Mouse (Mus musculus): ENCODE results near the gene Foxl2. TPM values are rescaled to one million over a fixed set of nuclear protein-coding genes. Genes with fewer than 3 reads are reported as not detected.

Foxl2 gene
- polyA plus RNA-seq, 1 experiment, result 0.32 TPM

GRCm38 (mm10) chr9:98979431-98980416 lies 24.6 kb downstream of the Foxl2 start:
- peak; percentile 62 for TF ChIP-seq POLR2A (IDR thresholded peaks at IDR 0.05; ENCODE audit: low read depth, low read length)
- TF ChIP-seq CTCF (IDR thresholded peaks at IDR 0.05; ENCODE audit: borderline replicate concordance, insufficient read depth, low read length), result peak; percentile 95
- Histone ChIP-seq H3K27ac (ENCODE audit: insufficient read depth, low read length) (no peak overlapping the region), H3K4me3 (ENCODE audit: insufficient read depth, low read length) (peak overlapping the region; percentile 37; the same call in 1 of the 2 replicates)

GRCm38 (mm10) chr9:98985800-98986475 lies 30.9 kb downstream of the Foxl2 start, which contains the start of gene Faim:
TSS of gene Faim (plus strand) at chr9:98986373.
- TF ChIP-seq POLR2A (IDR thresholded peaks at IDR 0.05; ENCODE audit: low read depth, low read length), result peak; percentile 98
- TF ChIP-seq CTCF (IDR thresholded peaks at IDR 0.05; ENCODE audit: borderline replicate concordance, insufficient read depth, low read length), result 0 out of 2 replicates have a peak, but pooled peaks have one; percentile 7
- Histone ChIP-seq H3K4me3 (ENCODE audit: insufficient read depth, low read length) (peak within 1 kb of the TSS; percentile 98), H3K27ac (ENCODE audit: insufficient read depth, low read length) (no peak within 1 kb of the TSS), H3K4me1 (ENCODE audit: control insufficient read depth, insufficient read depth, low read length) (peaks cover 3% of the 10 kb centered on the region)

More at GRCm38 (mm10) chr9:98979431-98980416, 24.6 kb downstream of the Foxl2 start:
- H3K4me1 ChIP-seq (ENCODE audit: control insufficient read depth, insufficient read depth, low read length), result no peaks in the 10 kb centered on the region

- Histone ChIP-seq H3K4me1 (ENCODE audit: control insufficient read depth, insufficient read depth, low read length) (peaks cover 3% of the 10 kb centered on the region), H3K27ac (ENCODE audit: insufficient read depth, low read length) (no peak overlapping the region), H3K4me3 (ENCODE audit: insufficient read depth, low read length) (peak overlapping the region; percentile 98)
- TF ChIP-seq CTCF (IDR thresholded peaks at IDR 0.05; ENCODE audit: borderline replicate concordance, insufficient read depth, low read length), result no peak
- TF ChIP-seq POLR2A (IDR thresholded peaks at IDR 0.05; ENCODE audit: low read depth, low read length), result no peak; the same call in 1 of the 2 replicates
Observed at GRCm38 (mm10) chr9:98986476-98987096, 31.5 kb downstream of the Foxl2 start.

GRCm38 (mm10) chr9:98987131-98987530 lies 32.0 kb downstream of the Foxl2 start:
- no peak overlapping the region for H3K27ac ChIP-seq (ENCODE audit: insufficient read depth, low read length)
- peak overlapping the region; percentile 98 for H3K4me3 ChIP-seq (ENCODE audit: insufficient read depth, low read length)
- no peak for TF ChIP-seq CTCF (IDR thresholded peaks at IDR 0.05; ENCODE audit: borderline replicate concordance, insufficient read depth, low read length)
- TF ChIP-seq POLR2A (IDR thresholded peaks at IDR 0.05; ENCODE audit: low read depth, low read length), result no peak
- H3K4me1 ChIP-seq (ENCODE audit: control insufficient read depth, insufficient read depth, low read length), result peaks cover 3% of the 10 kb centered on the region

GRCm38 (mm10) chr9:98994103-98994502 lies 39.0 kb downstream of the Foxl2 start:
- Histone ChIP-seq H3K4me3 (ENCODE audit: insufficient read depth, low read length) (no peak overlapping the region), H3K4me1 (ENCODE audit: control insufficient read depth, insufficient read depth, low read length) (no peaks in the 10 kb centered on the region), H3K27ac (ENCODE audit: insufficient read depth, low read length) (no peak overlapping the region)
- TF ChIP-seq POLR2A (IDR thresholded peaks at IDR 0.05; ENCODE audit: low read depth, low read length) (no peak), CTCF (IDR thresholded peaks at IDR 0.05; ENCODE audit: borderline replicate concordance, insufficient read depth, low read length) (no peak)

- Histone ChIP-seq H3K4me1 (ENCODE audit: control insufficient read depth, insufficient read depth, low read length) (no peaks in the 10 kb centered on the region), H3K27ac (ENCODE audit: insufficient read depth, low read length) (no peak overlapping the region), H3K4me3 (ENCODE audit: insufficient read depth, low read length) (no peak overlapping the region)
- TF ChIP-seq POLR2A (IDR thresholded peaks at IDR 0.05; ENCODE audit: low read depth, low read length) (no peak), CTCF (IDR thresholded peaks at IDR 0.05; ENCODE audit: borderline replicate concordance, insufficient read depth, low read length) (no peak)
Observed at GRCm38 (mm10) chr9:98999881-99000339, 44.8 kb downstream of the Foxl2 start.

- no peak for TF ChIP-seq CTCF (IDR thresholded peaks at IDR 0.05; ENCODE audit: borderline replicate concordance, insufficient read depth, low read length)
- H3K4me1 ChIP-seq (ENCODE audit: control insufficient read depth, insufficient read depth, low read length), result no peaks in the 10 kb centered on the region
- H3K27ac ChIP-seq (ENCODE audit: insufficient read depth, low read length), result no peak overlapping the region
- no peak overlapping the region for H3K4me3 ChIP-seq (ENCODE audit: insufficient read depth, low read length)
Observed at GRCm38 (mm10) chr9:99001326-99001725, 46.2 kb downstream of the Foxl2 start.

Other genes starting within 250 kb of the Foxl2 start
- not detected in 2 replicates for gene Prr23a1, start 112.8 kb upstream of the Foxl2 start, polyA plus RNA-seq (2011; ENCODE audit: insufficient read length, low read depth, missing spikeins)
- not detected in 2 replicates for gene Prr23a2, start 98.8 kb upstream of the Foxl2 start, polyA plus RNA-seq (2011; ENCODE audit: insufficient read length, low read depth, missing spikeins)
- gene Prr23a3, start 90.5 kb upstream of the Foxl2 start, polyA plus RNA-seq (2011; ENCODE audit: insufficient read length, low read depth, missing spikeins), result not detected in 2 replicates
- gene 7420426K07Rik, start 52.2 kb upstream of the Foxl2 start, polyA plus RNA-seq (2011; ENCODE audit: insufficient read length, low read depth, missing spikeins), result not detected in 2 replicates
- gene Faim, start 31.1 kb downstream of the Foxl2 start, polyA plus RNA-seq (2011; ENCODE audit: insufficient read length, low read depth, missing spikeins), result 26.5 and 33.9 TPM in 2 replicates
- not detected in 2 replicates for gene Gm1123, start 80.4 kb downstream of the Foxl2 start, polyA plus RNA-seq (2011; ENCODE audit: insufficient read length, low read depth, missing spikeins)
- 5.2 and 6.7 TPM in 2 replicates for gene Pik3cb, start 185.3 kb downstream of the Foxl2 start, polyA plus RNA-seq (2011; ENCODE audit: insufficient read length, low read depth, missing spikeins)